Mouse (Mus musculus) subcutaneous adipose tissue, adult 2 months (tissue): ENCODE measurements around the gene Saa4. TPM values are rescaled to one million over a fixed set of nuclear protein-coding genes. Genes with fewer than 3 reads are reported as not detected.

Experiments used
- polyA plus RNA-seq: library from polyadenylated mRNA; depleted of rRNA; stranded (reverse); fragments of >200 nt; gene quantifications from 2 replicates; pipeline ENCODE4 v1.2.3, GENCODE M21; 2012; ENCODE audit warnings: low replicate concordance; rRNA removed

Saa4 gene
- not detected in 2 replicates for polyA plus RNA-seq

GRCm38 (mm10) chr7:46732458-46732857 is at the start of gene Saa4:
TSS of gene Saa4 (minus strand) at chr7:46732603.

GRCm38 (mm10) chr7:46751490-46751889 is 19.1 kb upstream of the Saa4 start, which contains the start of gene Saa2:
TSS of gene Saa2 (plus strand) at chr7:46751790.

GRCm38 (mm10) chr7:46742880-46743279 is 10.5 kb upstream of the Saa4 start, which contains the start of gene Saa1:
TSS of gene Saa1 (minus strand) at chr7:46742980.

GRCm38 (mm10) chr7:46715600-46715999 is 16.8 kb downstream of the Saa4 start, which contains the start of gene Saa3:
TSS of gene Saa3 (minus strand) at chr7:46715700.

GRCm38 (mm10) chr7:46710390-46710844 is 22.0 kb downstream of the Saa4 start, which contains the start of gene Saal1:
TSS of gene Saal1 (minus strand) at chr7:46710680.

Other genes starting within 250 kb of the Saa4 start
- gene Sergef, start 92.8 kb downstream of the Saa4 start, polyA plus RNA-seq: 6.3 and 12.0 TPM in 2 replicates
- gene Tph1, start 60.1 kb downstream of the Saa4 start, polyA plus RNA-seq: 0.31 TPM in 1 of 2 replicates, not detected in the other
- 5.0 and 12.3 TPM in 2 replicates for gene Saal1, start 21.9 kb downstream of the Saa4 start, polyA plus RNA-seq
- 5.9 and 9.4 TPM in 2 replicates for gene Saa3, start 16.9 kb downstream of the Saa4 start, polyA plus RNA-seq
- gene Saa1, start 10.4 kb upstream of the Saa4 start, polyA plus RNA-seq: 0.30 TPM in 1 of 2 replicates, not detected in the other
- gene Saa2, start 19.2 kb upstream of the Saa4 start, polyA plus RNA-seq: not detected in 2 replicates
- 21.1 and 23.9 TPM in 2 replicates for gene Hps5, start 63.5 kb upstream of the Saa4 start, polyA plus RNA-seq
- gene Gtf2h1, start 63.5 kb upstream of the Saa4 start, polyA plus RNA-seq: 10.5 and 11.9 TPM in 2 replicates
- gene Ldha, start 108.9 kb upstream of the Saa4 start, polyA plus RNA-seq: 992 and 1,501 TPM in 2 replicates
- gene Ldhc, start 128.6 kb upstream of the Saa4 start, polyA plus RNA-seq: not detected in 2 replicates
- gene Tsg101, start 187.4 kb upstream of the Saa4 start, polyA plus RNA-seq: 84.0 and 109 TPM in 2 replicates
- 6.0 TPM in 2 replicates for gene Uevld, start 225.9 kb upstream of the Saa4 start, polyA plus RNA-seq